1 mouse cellular context compared by ENCODE assay signal in the genomic region with DNA sequence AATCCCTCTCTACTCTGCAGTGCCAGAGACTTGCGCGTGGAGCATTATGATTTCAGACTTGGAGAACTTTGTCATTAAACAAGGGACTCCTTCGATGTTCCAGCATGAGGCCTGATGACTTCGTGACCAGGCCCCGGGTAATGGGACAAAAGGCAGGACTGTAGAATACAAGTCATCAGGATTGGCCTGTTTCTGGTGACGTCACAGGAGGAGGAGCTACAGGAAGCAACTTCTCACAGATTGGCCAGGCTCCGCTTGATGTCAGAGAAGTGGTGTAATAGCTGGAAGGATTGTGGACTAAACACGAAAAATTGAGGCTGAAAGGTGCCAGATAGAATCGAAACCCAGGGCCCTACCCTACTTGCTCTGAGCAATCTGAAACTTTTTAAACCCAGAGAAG.
TF ChIP-seq lines count a peak whose summit lies in the region.

No protein-coding gene starts in this region.

TF ChIP-seq in myocyte, 11 proteins besides CTCF, POLR2A, EP300 and RAD21 (continued from another document):
- TF ChIP-seq MYOG (IDR thresholded peaks at IDR 0.05; ENCODE audit: control insufficient read depth in 1 of 3, insufficient read depth in 1 of 3, insufficient read length in 2 of 3, low read depth in 2 of 3) (no peak), REST (IDR thresholded peaks at IDR 0.05; ENCODE audit: insufficient read depth, insufficient read length) (no peak), USF1 (IDR thresholded peaks at IDR 0.05; ENCODE audit: low read depth) (no peak), TCF3 (IDR thresholded peaks at IDR 0.05; ENCODE audit: insufficient read length, low read depth) (no peak), MAX (IDR thresholded peaks at IDR 0.05; ENCODE audit: low read depth) (no peak), SRF (IDR thresholded peaks at IDR 0.05; ENCODE audit: control insufficient read depth, insufficient read length, low read depth) (no peak)
